Mouse (Mus musculus) liver, adult (tissue): Measurements from ENCODE around the gene Rplp2.

Experiments
- GATA4 ChIP-seq: IDR thresholded peaks from 2 replicates; pipeline ENCODE4 v1.6.1; 2014; ENCODE audit warnings: mild to moderate bottlenecking, low read length; ENCODE audit not compliant: insufficient replicate concordance

The Rplp2 gene

DNA sequence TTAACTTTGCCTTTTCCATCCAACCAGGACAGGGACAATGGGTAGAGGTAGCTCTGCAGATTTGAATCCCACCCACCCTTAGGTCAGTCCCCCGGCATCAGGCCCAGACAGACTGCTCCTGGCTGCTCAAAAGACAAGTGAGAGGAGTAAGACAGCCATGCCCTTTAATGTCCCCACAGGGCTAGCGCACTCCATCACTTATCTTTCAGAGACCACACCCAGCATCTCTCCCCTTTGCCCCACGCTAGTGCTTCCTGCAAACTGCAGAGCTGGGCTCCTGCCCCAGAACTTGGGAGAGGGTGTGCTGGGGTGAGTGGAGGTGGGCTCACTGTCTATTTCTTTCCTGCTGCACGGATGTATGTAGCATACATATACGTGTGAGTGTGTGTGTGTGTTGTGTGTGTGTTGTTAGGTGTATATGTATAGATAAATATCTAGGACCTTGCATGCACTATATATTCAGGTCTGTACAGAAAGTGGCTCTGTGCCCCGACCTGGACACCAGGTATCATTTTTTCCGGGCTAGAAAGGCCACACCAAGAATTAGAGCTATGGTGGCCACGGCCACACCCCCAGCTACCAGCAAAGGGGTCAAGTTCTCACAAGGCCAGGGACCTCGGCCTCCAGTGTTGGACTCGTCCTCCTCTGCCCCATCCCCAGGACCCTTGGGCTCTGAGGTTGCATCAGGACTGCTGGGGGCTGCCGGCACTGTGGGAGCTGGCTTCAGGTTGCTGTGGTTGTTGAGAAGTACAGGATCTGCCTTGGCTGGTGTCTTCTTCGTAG is 20.0 kb upstream of the Rplp2 start:
- TF ChIP-seq GATA4 = no peak

DNA sequence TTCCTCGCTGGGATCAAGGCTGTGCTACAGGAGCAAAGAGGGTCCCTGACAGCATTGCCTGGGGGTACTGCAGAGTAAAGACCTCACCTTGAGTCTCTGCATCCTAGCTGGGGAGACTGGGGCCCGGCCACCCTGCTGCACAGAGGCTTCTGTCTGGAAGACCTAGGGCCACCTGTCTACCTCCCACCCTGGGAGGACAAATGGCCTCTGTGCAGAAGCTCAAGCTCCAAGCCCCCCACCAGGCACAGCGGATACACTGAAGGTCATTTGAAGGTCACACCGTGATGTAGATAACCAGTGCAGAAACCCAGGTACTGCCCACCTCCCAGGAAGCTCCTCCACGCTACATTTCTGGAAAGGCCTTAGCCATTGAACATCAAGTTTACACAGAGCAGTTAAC is 18.5 kb upstream of the Rplp2 start:
- TF ChIP-seq GATA4 = no peak

DNA sequence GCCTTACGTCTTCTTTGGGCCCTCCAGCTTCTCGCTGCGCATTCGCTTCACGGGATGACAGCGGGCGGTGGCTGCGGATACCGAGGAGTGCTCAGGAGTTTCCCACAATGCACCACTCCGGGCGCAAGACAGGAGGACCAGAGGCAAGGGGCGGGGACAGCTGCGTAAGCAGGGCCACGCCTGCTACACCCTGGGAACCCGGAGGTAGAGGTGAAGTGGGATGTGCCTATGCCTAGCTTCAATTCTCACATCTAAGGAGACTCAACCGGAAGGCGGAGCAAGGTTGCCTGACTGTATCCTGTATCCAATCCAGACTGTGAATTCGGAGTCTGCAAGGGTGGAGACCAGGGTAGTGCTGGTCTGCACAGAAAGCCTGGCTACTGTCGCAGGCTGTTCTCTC is 17.9 kb upstream of the Rplp2 start, which contains the start of gene Cend1:
Cend1 (minus strand) TSS at position 182 of the 400 bp plus-strand sequence.
- no peak for TF ChIP-seq GATA4

DNA sequence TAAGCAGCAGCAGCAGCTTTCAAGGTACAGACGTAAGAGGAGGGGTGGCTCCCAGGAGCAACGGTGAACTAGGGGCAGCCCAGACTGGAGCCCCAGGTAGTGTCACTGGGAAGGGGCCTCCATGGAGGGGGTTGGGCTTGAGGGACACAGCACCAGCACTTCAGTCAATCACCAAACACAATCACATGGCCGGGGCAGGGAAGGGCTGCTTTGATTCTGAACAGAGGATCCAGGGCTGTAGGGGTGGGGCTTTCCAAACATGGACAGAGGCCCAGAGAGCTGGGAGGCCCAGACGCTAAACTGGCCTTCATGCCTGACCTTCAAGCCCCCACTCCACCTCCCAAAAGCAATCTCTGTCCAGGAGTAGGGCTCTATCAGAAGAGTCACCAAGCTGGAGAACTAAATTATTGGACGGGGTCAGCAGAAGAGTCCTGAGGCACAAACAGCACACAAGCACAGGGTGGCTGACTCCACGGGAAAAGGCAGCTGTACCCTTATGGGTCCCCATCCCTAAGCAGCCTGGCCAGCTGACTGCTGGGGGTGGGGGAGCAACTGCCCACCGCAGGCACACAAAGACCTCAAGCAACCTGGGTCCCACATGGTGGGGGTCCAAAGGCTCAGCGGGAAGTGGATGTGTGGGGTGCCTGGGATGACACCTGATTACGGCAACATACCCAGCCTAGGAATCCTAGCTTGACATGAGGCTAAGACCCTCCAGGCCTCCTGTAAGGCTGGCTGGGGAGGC is 17.2 kb upstream of the Rplp2 start:
- TF ChIP-seq GATA4 = no peak

DNA sequence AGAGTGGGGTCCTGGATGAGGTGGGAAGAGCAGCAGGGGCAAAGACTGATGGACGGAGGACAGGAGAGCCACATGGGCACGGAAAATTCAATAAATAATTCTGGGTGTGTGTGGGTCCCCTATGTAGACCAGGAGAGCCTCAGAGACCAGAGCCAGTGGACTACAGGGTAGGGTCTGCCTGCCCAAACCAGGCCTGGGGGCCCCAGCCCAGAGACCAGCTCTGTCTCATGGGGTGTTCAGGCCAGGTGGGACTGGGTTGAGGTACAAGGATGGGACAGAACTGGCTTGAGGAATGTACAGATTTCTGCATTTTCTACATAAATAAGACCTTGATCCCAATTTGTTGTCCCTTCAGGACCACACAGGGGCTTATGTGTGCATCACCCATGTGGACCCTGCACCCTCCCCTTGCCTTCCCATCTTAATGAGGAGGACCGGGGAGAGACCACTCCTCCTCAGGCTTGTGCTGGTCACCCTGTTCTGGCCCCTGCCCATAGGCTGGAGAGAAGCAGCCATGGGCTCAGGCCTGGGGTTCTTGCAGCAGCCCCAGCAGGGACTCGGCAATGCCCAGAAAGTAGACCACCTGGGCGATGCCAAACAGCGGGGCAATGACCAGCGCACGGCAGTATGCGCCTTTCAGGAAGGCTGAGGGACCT is 16.5 kb upstream of the Rplp2 start:
- no peak for TF ChIP-seq GATA4

DNA sequence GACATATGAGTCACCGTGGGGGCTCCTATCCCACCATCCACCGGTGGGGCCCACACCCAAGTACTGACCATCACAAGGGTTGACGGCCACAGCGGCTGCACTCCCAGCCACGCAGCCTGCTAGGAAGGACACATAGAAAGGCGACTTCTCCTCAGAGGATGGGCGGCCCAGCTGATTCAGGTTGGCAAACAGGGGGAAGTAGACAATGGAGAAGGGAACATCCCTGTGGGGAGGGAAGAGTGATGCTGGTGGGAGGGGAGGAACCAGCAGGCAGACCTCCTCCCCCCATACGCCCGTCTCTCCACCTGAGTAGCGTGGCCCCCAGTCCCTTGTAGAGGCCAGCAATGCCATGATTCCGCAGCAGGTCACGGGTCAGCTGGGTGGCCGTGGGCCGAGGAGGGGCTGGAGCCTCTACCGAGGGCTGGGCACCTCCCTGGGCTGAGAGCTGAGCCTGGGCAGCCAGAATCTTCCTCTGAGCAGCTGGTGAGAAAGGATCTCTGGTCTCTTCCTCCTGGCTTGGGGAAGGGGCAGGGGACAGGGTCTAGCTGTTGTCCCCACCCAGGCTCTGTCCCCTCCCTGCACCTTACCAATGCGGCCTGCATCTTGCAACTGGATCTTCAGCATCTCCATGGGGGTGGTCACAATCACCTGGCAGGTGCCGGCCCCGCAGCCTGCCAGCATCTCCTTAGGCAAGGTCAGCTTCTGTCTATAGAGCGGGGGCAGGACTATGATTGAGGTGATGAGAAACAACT is 15.6 kb upstream of the Rplp2 start:
- no peak for TF ChIP-seq GATA4

DNA sequence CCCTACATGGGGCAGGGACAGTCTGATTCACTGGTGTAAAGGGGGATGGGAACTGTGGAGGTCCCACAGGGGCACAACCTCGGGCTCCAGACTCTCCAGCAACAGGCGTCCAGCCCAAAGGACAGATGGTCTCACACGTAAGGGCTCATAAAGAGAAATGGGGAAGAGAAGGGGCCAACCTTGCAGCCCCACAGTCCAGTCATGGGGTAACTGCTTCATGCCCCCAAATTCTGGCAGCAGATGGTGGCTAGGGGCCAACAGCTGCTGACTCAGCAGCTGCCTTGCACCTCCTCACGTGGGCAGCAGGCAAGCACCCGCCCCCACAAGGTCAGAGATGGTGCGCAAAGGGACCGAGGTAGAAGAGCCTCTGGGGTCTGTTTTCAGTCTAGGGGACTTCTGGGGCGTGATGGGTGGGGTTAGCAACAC is 15.0 kb upstream of the Rplp2 start:
- TF ChIP-seq GATA4 = no peak

DNA sequence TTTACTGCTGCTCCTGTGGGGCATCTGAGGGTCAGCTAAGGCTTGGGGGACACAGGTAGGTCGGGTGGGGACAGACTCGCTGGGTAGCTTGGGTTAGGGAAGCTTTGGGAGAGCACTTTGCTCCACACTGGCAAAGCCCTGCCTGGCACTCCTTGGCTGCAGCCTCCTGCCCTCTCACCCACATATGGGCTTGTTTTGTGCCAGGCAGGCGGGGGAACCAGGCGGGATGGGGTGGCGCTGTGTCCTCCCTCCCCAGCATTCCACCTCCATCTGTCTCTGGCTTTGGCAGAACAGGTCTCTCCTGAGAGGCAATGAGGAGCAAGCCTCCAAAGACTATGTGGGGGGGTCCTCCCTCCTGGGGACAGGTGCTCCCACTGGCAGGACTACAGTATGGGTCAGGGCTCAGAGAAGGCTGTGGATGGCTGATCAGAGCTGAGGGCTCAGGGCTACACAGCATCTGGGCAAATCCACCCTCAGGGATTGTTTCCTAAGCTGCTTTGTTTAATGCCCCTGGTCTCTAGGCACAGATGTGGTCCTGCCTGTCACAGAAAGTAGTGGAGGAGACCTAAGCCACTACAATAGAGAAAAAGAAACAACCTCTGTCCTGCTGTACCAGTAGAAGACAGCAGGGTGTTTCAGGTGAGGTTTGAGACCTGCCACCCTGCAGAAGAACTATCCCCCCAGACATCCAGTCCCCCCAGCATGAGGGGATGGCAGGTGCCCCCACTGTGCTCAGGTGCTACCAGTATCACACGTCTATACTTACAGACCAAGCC is 14.2 kb upstream of the Rplp2 start:
- no peak for TF ChIP-seq GATA4

DNA sequence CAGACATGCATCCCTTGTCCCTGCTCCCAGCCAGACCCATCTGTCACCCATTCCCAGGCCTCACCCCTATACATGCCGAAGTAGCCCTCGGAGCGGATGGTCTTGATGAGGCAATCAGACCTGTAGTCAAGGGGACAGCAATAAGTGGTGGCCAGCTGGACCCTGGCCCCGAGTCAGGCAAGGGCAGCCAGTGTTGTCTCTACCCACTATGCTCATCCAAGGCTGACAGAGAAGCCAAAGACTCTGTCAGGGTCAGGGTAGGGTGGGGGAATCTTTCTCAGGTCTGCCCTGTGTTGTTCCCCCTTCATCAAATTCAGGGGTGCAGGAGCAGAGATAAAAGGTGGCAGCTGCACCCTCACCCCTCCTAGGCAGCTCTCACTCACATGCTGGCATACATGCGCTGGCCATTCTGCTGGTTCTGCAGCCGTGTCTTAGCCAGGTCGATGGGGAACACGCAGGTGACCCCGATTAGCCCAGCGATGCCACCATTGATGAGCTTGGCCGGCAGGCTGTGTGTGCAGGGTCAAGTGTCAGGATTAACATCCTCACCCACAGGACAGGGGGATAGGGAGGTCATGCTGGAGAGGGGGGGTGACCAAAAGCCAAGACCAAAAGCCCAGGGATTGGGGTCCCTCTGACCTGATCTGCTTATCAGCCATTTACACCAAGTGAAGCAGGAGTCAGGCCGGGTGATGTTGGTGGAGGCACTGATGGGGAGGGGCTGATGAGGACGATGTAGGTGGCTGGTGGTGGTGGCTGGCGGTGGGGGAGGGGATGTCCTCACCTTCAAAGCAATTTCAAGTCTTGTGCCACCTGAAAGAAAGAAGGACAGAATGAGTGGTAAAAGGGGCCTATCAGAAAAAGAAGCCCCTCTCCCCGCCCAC is 13.4 kb upstream of the Rplp2 start:
- TF ChIP-seq GATA4 = no peak

DNA sequence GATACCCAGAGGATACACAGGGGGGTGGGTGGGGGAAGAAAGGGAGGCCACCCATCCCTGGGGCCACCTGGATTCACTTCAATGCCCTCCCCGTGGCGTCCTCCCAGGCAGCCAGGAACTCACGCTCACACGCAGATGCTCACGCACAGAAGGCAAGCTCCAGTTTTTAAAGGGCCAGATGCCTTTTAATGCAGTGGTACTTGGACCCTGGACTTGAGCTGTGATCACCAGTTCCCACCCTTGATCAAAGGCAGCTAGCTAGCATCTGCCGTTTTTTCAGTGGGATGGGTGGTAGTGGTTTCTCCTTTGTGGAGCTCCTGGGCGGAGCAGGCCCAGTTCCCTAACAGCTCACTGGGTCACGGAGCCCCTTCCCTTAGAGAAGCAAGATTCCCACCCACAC is 12.7 kb upstream of the Rplp2 start:
- no peak for TF ChIP-seq GATA4

DNA sequence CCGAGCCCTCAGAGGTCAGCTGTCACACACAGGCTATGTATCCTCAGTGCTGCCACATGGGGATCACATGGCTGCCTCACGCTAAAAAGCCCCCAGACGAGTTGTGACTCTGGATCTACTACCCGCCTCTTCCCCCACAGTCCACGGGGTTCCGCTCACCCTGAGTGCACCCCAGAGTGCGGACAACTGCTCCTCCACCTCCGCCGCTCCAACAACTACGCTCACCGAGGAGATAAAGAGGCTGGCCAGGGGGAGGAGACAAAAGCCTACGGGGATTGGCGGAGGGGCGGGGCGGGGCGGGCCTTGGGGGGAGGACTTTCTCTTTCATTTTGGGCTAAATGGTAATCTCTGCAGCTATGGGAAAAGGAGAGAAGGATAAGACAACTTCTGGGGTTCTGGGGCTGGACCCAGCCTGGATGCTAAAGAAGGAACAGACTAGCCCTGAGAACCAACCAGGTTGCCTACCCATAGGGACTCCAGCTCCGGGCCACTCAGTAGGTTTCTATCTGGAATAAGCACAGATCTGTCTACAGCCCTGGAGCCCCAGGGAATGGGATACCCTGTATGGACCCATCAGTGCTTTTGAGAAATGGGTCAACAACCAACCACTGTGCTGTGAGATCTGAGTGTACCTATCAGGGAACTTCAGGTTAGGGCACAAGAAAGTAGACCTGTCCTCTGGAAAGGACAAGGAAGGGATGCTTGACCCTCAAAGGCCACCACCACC is 11.9 kb upstream of the Rplp2 start:
- TF ChIP-seq GATA4 = peak; percentile 37; the same call in 1 of the 2 replicates

DNA sequence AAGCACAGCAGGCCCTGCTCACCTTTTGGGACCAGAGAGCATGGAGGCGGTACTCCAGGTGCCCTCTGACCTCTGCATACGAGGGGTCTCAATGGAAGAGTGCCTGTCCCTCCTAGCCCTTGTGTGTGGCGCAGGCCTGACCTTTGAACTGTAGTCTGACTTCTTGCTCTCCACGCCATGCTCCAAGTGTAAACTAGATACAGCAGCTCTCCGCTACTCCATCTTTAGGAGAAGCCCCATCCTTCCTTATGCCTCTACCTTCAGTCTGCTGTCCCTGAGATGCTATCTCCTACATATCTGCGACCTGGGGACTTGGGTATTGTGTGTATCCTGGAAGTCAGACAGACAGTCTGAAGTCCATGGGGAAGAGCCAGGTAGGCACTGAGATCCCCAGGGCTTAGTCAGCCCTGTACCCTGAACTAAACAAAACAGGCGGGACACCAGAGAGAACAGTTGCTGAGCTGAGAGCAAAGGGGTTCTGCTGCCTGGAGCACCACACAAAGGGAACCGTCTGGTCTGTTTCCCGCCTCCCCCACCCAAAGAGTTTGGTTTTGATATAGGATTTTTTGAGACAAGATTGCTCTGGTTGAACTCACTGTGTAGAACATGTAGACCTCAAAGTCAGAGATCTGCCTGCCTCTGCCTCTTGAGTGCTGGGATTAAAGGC is 11.2 kb upstream of the Rplp2 start:
- no peak for TF ChIP-seq GATA4
